Mouse (Mus musculus) forebrain, postnatal 0 days (tissue): ENCODE data around the gene C2cd3. TPM values are rescaled to one million over a fixed set of nuclear protein-coding genes. Genes with fewer than 3 reads are reported as not detected.
"Not testable (repeated sequence)": the region's sequence is repeated elsewhere in the genome, so short reads cannot be mapped to it uniquely, and the experiment has no call there.

ENCODE experiments used
- ATAC-seq: fragments of 200-750 bp; cut with Nextera tagmentation; 2 replicates; pipeline ENCODE4 v1.8.0; 2017; ENCODE audit warnings: mild to moderate bottlenecking, moderate library complexity
- DNase-seq: peaks from one replicate; pipeline ENCODE4 v3.0.0-alpha.2; 2015
- H3K27ac ChIP-seq: fragments of 300-500 bp; sonication (generic); 2 replicates; pipeline ENCODE4 v1.5.1; 2014; ENCODE audit warnings: low read depth, mild to moderate bottlenecking, antibody characterized with exemption, low read length, moderate library complexity, mixed read lengths
- H3K27me3 ChIP-seq: fragments of 300-500 bp; sonication (generic); 2 replicates; pipeline ENCODE4 v1.6.1; 2014; ENCODE audit warnings: mild to moderate bottlenecking, low read length, mixed read lengths; ENCODE audit not compliant: insufficient read depth
- H3K36me3 ChIP-seq: fragments of 300-500 bp; sonication (generic); 2 replicates; pipeline ENCODE4 v1.6.1; 2014; ENCODE audit warnings: mild to moderate bottlenecking, moderate library complexity; ENCODE audit not compliant: insufficient read depth
- H3K4me1 ChIP-seq: fragments of 300-500 bp; sonication (generic); 2 replicates; pipeline ENCODE4 v1.6.1; 2014; ENCODE audit warnings: antibody characterized with exemption; ENCODE audit not compliant: insufficient read depth
- H3K4me2 ChIP-seq: fragments of 300-500 bp; sonication (generic); 2 replicates; pipeline ENCODE4 v1.6.1; 2014; ENCODE audit warnings: low read depth, mild to moderate bottlenecking, moderate library complexity
- H3K4me3 ChIP-seq: fragments of 300-500 bp; sonication (generic); 2 replicates; pipeline ENCODE4 v1.5.1; 2014; ENCODE audit warnings: low read depth, low read length, mixed read lengths
- H3K9ac ChIP-seq: fragments of 300-500 bp; sonication (generic); 2 replicates; pipeline ENCODE4 v1.6.1; 2014; ENCODE audit warnings: mild to moderate bottlenecking
- H3K9me3 ChIP-seq: fragments of 300-500 bp; sonication (generic); 2 replicates; pipeline ENCODE4 v1.6.1; 2016; ENCODE audit warnings: low read length
- CTCF ChIP-seq: sonication (generic); IDR thresholded peaks from 2 replicates; pipeline ENCODE4 v1.5.1; 2016; ENCODE audit warnings: antibody characterized with exemption, control low read depth, low read depth
- WGBS: fragments of 180-500 bp; shearing (Covaris S2); extraction: QIAGEN DNeasy Blood & Tissue Kit; methylation state at CpG from one replicate; pipeline ENCODE4 v1.1.7; 2014; 5-methylcytosine and 5-hydroxymethylcytosine counted together
- polyA plus RNA-seq: library from polyadenylated mRNA; unstranded; fragments of >200 nt; fragmentation: Nextera tagmentation; extraction: Ambion mirVana; gene quantifications from 2 replicates; pipeline ENCODE4 v1.2.1, GENCODE M21; 2015
- total RNA-seq: library from RNA; depleted of rRNA; stranded (reverse); fragments of >200 nt; gene quantifications from 2 replicates; pipeline ENCODE4 v1.2.3, GENCODE M21; 2014

The C2cd3 gene
- total and polyA plus RNA-seq, 2 experiments from 2014 or later = 8.9 to 21.8 TPM

GRCm38 (mm10) chr7:100479100-100479822 is 107.2 kb downstream of the C2cd3 start:
- DNase-seq (no peak), ATAC-seq (peak; percentile 32; the same call in 1 of the 2 replicates)
- TF ChIP-seq CTCF = no peak
- no peaks in the 10 kb centered on the region for H3K27me3 ChIP-seq
- WGBS = 76% methylated on average over 20 of the region's 20 CpGs
- H3K36me3 ChIP-seq = no peaks in the 10 kb centered on the region
- H3K4me2 ChIP-seq = no peak overlapping the region
- H3K27ac ChIP-seq = no peak overlapping the region
- no peaks in the 10 kb centered on the region for H3K9me3 ChIP-seq
- no peak overlapping the region for H3K9ac ChIP-seq
- no peaks in the 10 kb centered on the region for H3K4me1 ChIP-seq
- no peak overlapping the region for H3K4me3 ChIP-seq

DNA sequence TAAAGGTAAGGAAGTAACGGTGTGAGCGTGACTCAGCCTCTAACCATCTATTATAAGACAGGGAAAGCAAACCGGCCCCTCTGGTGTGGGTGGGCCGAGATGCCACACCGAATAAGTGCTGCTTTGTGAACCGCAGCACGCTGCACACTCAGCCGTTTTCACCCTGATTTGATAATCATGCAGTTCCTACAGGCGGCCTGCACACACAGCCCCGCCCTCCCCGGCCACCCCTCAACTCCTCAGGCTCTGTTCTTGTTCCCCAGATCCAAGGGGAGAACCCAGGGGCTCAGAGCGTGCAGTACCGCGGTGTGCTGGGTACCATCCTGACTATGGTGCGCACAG is 107.8 kb downstream of the C2cd3 start:
- Histone ChIP-seq H3K36me3 (no peaks in the 10 kb centered on the region), H3K4me1 (no peaks in the 10 kb centered on the region), H3K27me3 (no peaks in the 10 kb centered on the region), H3K9me3 (no peaks in the 10 kb centered on the region), H3K27ac (no peak overlapping the region), H3K4me3 (no peak overlapping the region), H3K4me2 (no peak overlapping the region), H3K9ac (no peak overlapping the region)
- no peak for ATAC-seq
- TF ChIP-seq CTCF = no peak
- no peak for DNase-seq
- WGBS = 81% methylated on average over 15 of the region's 15 CpGs

DNA sequence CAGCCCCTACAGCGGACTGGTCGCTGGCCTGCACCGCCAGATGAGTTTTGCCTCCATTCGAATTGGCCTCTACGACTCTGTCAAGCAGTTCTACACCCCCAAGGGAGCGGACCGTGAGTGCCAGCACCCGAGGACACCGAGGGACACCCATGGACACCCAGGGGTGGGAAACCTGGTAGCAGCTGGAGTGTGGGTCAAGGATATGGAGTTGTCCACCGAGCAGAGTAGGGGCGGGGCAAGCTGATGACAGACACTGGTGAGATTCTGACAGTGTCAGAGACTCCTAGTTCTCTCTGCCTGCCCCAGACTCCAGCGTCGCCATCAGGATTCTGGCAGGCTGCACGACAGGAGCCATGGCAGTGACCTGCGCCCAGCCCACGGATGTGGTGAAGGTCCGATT is 108.1 kb downstream of the C2cd3 start:
- no peaks in the 10 kb centered on the region for H3K36me3 ChIP-seq
- H3K4me1 ChIP-seq = no peaks in the 10 kb centered on the region
- H3K4me3 ChIP-seq = no peak overlapping the region
- ATAC-seq (no peak), DNase-seq (no peak)
- H3K27ac ChIP-seq = no peak overlapping the region
- no peak overlapping the region for H3K4me2 ChIP-seq
- TF ChIP-seq CTCF = no peak
- 90% methylated on average over 17 of the region's 17 CpGs for WGBS
- H3K9me3 ChIP-seq = no peaks in the 10 kb centered on the region
- H3K9ac ChIP-seq = no peak overlapping the region
- H3K27me3 ChIP-seq = no peaks in the 10 kb centered on the region

- H3K9ac ChIP-seq, H3K4me1 ChIP-seq, H3K27ac ChIP-seq, ATAC-seq, H3K9me3 ChIP-seq, H3K36me3 ChIP-seq, H3K4me3 ChIP-seq, DNase-seq, H3K4me2 ChIP-seq, H3K27me3 ChIP-seq: not testable (repeated sequence)
- WGBS = 85% methylated on average over 2 of the region's 2 CpGs
These were observed 110.0 kb downstream of the C2cd3 start for GRCm38 (mm10) chr7:100482046-100482445.

DNA sequence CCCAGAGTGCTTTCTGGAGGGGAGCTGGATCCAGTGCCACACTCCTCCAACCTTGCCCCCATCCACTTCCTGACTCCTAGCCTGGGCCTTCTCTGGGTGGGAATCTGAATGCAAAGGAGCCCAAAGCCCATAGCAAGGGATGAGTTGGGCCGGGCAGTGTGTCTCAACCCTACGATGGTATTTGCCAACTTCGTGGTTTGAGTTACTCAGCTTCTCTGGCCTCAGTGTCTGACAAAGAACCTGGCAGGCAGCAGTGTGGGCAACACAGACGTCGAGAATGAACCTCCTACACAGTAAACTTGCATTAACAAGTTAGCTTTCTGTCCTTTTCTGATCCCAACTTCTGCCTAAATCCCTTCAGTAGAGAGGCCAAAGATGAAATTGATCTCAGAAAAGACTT is 112.5 kb downstream of the C2cd3 start:
- H3K4me3 ChIP-seq = no peak overlapping the region
- ATAC-seq (no peak), DNase-seq (no peak)
- H3K4me1 ChIP-seq = no peaks in the 10 kb centered on the region
- H3K9ac ChIP-seq = no peak overlapping the region
- TF ChIP-seq CTCF = no peak
- no peaks in the 10 kb centered on the region for H3K9me3 ChIP-seq
- no peak overlapping the region for H3K27ac ChIP-seq
- no peak overlapping the region for H3K4me2 ChIP-seq
- no peaks in the 10 kb centered on the region for H3K27me3 ChIP-seq
- no peaks in the 10 kb centered on the region for H3K36me3 ChIP-seq
- WGBS = 84% methylated on average over 5 of the region's 5 CpGs

DNA sequence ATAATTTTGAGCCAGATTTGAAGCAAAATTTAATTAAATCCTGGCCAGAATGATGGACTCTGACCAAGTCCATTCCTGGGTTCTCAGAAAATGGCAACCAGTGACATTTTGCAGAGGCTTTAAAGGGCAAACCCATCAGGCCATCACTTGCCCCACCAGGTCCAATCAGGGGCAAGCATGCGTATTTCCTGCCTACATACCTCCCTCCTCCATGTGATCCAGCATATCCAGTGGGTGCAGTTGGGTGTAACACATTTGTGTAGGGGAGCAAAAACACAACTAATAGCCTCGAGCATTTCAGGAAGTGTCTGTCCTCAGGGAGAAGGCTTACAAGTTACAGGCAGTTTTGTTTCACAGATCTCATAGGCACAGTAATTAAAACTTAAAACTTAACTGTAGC is 115.3 kb downstream of the C2cd3 start:
- WGBS = 70% methylated on average over 2 of the region's 2 CpGs
- Histone ChIP-seq H3K4me3 (no peak overlapping the region), H3K4me1 (no peaks in the 10 kb centered on the region), H3K27ac (no peak overlapping the region), H3K27me3 (no peaks in the 10 kb centered on the region), H3K9me3 (no peaks in the 10 kb centered on the region), H3K9ac (no peak overlapping the region), H3K36me3 (no peaks in the 10 kb centered on the region), H3K4me2 (no peak overlapping the region)
- TF ChIP-seq CTCF = no peak
- DNase-seq = no peak
- no peak for ATAC-seq

DNA sequence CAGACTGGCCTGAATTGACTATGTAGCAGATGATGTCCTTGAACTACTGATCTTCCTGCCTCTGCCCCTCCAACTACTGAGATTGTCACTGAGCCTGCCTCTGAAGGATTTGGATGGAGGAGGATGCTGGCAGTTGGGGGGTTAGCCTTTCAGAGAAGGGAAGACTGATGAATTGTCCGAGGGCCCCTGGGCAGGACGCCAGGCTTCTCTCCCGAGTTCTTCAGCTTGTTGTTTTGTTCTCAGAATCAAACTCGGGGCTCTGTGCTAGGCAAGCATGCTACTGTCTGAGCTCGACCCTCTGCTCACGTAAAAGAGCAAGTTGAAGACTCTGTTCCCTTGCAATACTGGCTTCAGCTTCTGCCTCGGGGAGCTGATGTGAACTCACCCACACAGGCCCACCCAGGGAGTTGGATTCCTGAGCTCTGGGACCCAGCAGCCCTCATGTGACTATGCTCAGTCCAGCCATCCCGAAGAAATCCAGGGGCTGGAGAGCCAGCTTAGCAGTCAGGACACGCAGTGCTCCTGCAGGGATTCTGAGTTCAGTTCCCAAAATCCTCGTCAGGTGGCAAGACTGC is 116.5 kb downstream of the C2cd3 start:
- TF ChIP-seq CTCF = no peak
- peak; percentile 77 for ATAC-seq

More for the DNA sequence above, 116.5 kb downstream of the C2cd3 start:
- peak; percentile 40 for DNase-seq
- no peak overlapping the region for H3K4me2 ChIP-seq
- no peaks in the 10 kb centered on the region for H3K9me3 ChIP-seq
- H3K27me3 ChIP-seq = no peaks in the 10 kb centered on the region
- WGBS = 12% methylated on average over 10 of the region's 10 CpGs
- no peak overlapping the region; the same call in 1 of the 2 replicates for H3K27ac ChIP-seq
- H3K4me3 ChIP-seq = no peak overlapping the region
- no peaks in the 10 kb centered on the region for H3K36me3 ChIP-seq
- peaks cover 11% of the 10 kb centered on the region for H3K4me1 ChIP-seq
- H3K9ac ChIP-seq = no peak overlapping the region
